Mouse (Mus musculus) neural tube, embryonic 13.5 days (tissue): ENCODE measurements at regions not wholly inside any gene's neighbourhood (a gene's known extent, or its start where the extent isn't known, plus 50 kb on each side); places are given as distances from the start of the nearest gene placed in this dataset.
"Not testable (repeated sequence)": the region's sequence is repeated elsewhere in the genome, so short reads cannot be mapped to it uniquely, and the experiment has no call there.

ENCODE experiments used
- ATAC-seq: fragments of 200-750 bp; cut with Nextera tagmentation; 2 replicates; pipeline ENCODE4 v1.8.0; 2017; ENCODE audit warnings: low read depth, mild to moderate bottlenecking, moderate TSS enrichment, moderate library complexity
- H3K27ac ChIP-seq: fragments of 300-500 bp; sonication (generic); replicated peaks from 2 replicates; pipeline ENCODE4 v1.5.1; 2015; ENCODE audit warnings: moderate library complexity, mild to moderate bottlenecking, inconsistent platforms
- H3K27me3 ChIP-seq: fragments of 300-500 bp; sonication (generic); 2 replicates; pipeline ENCODE4 v1.6.1; 2015; ENCODE audit warnings: mild to moderate bottlenecking, inconsistent platforms
- H3K36me3 ChIP-seq: fragments of 300-500 bp; sonication (generic); 2 replicates; pipeline ENCODE4 v1.6.1; 2015; ENCODE audit warnings: mild to moderate bottlenecking, inconsistent platforms
- H3K4me1 ChIP-seq: fragments of 300-500 bp; sonication (generic); replicated peaks from 2 replicates; pipeline ENCODE4 v1.6.1; 2015; ENCODE audit warnings: inconsistent platforms
- H3K4me2 ChIP-seq: fragments of 300-500 bp; sonication (generic); 2 replicates; pipeline ENCODE4 v1.6.1; 2015; ENCODE audit warnings: inconsistent platforms, mild to moderate bottlenecking, moderate library complexity
- H3K4me3 ChIP-seq: fragments of 300-500 bp; sonication (generic); 2 replicates; pipeline ENCODE4 v1.5.1; 2015; ENCODE audit warnings: mild to moderate bottlenecking, inconsistent platforms
- H3K9ac ChIP-seq: fragments of 300-500 bp; sonication (generic); 2 replicates; pipeline ENCODE4 v1.6.1; 2015; ENCODE audit warnings: moderate library complexity, mild to moderate bottlenecking, inconsistent platforms
- H3K9me3 ChIP-seq: fragments of 300-500 bp; sonication (generic); 2 replicates; pipeline ENCODE4 v1.6.1; 2016; ENCODE audit warnings: inconsistent platforms
- WGBS: fragments of 180-500 bp; shearing (Covaris S2); methylation state at CpG from one replicate; pipeline ENCODE4 v1.1.7; 2015; 5-methylcytosine and 5-hydroxymethylcytosine counted together

DNA sequence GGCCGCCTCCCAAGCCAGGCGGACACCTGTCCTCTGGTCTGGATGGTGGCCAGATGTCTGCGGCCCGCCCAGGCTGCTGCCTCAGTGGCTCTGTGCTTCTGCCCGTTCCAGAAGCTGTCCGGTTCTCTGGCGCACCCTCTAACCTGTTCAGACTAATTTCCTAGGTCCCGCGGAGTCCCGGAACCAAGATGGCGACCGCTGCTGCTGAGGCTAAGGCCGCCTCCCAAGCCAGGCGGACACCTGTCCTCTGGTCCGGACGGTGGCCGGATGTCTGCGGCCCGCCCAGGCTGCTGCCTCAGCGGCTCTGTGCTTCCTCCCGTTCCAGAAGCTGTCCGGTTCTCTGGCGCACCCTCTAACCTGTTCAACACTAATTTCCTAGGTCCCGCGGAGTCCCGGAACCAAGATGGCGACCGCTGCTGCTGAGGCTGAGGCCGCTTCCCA is 318.1 kb downstream of the Dad1 start:
- H3K9me3 ChIP-seq, H3K9ac ChIP-seq, H3K4me3 ChIP-seq, H3K4me1 ChIP-seq, H3K36me3 ChIP-seq, H3K27ac ChIP-seq, H3K4me2 ChIP-seq, ATAC-seq, H3K27me3 ChIP-seq: not testable (repeated sequence)
- 96% methylated on average over 29 of the region's 29 CpGs for WGBS

DNA sequence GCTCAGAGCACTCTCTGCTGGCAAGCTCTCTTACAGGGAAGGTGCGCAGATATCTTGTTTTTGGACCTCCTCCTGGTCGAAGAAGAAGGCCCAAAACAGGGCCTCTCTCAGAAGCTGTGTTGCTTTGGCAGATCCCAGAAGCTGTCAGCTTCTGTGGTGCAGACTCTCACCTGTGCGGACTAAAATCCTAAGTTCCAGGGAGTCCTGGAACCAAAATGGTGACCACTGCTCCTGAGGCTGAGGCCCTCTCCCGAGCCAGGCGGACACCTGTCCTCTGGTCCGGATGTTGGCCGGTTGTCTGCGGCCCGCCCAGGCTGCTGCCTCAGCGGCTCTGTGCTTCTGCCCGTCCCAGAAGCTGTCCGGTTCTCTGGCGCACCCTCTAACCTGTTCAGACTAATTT is 318.6 kb downstream of the Dad1 start:
- H3K4me3 ChIP-seq, H3K27me3 ChIP-seq, H3K4me2 ChIP-seq, H3K9me3 ChIP-seq, H3K36me3 ChIP-seq, H3K27ac ChIP-seq, H3K4me1 ChIP-seq, ATAC-seq, H3K9ac ChIP-seq: not testable (repeated sequence)
- 97% methylated on average over 9 of the region's 13 CpGs for WGBS

- Histone ChIP-seq H3K36me3 (no peaks in the 10 kb centered on the region), H3K9me3 (no peaks in the 10 kb centered on the region), H3K4me3 (no peak overlapping the region), H3K27ac (no peak overlapping the region), H3K4me1 (no peaks in the 10 kb centered on the region), H3K4me2 (no peak overlapping the region), H3K9ac (no peak overlapping the region), H3K27me3 (no peaks in the 10 kb centered on the region)
- no peak for ATAC-seq
- WGBS: 74% methylated on average over 1 of the region's 1 CpGs
Measured at GRCm38 (mm10) chr14:53910871-53911270, 343.0 kb downstream of the Dad1 start.

DNA sequence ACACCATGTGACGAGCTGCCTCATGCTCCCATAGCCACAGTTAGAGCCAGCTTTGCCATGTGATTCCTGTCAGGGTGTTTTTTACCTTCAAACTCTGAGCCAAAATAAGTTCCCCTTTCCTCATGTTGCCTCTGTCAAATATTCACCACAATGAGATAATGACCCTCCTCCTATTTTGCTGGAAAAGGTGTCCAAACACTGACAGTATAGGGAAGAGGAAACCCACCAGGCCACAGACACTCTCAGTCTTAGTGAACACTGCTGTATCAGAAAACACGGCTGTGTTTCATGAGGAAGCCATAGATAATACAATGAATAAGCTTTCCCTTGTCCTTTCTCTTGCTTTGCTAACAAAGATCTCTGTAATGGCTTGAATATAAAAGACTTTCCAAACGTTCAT is 349.3 kb downstream of the Dad1 start:
- ATAC-seq: no peak
- Histone ChIP-seq H3K27me3 (no peaks in the 10 kb centered on the region), H3K36me3 (no peaks in the 10 kb centered on the region), H3K4me1 (no peaks in the 10 kb centered on the region), H3K4me3 (no peak overlapping the region), H3K27ac (no peak overlapping the region), H3K9me3 (no peaks in the 10 kb centered on the region), H3K9ac (no peak overlapping the region), H3K4me2 (no peak overlapping the region)
- WGBS: 63% methylated on average over 3 of the region's 3 CpGs

DNA sequence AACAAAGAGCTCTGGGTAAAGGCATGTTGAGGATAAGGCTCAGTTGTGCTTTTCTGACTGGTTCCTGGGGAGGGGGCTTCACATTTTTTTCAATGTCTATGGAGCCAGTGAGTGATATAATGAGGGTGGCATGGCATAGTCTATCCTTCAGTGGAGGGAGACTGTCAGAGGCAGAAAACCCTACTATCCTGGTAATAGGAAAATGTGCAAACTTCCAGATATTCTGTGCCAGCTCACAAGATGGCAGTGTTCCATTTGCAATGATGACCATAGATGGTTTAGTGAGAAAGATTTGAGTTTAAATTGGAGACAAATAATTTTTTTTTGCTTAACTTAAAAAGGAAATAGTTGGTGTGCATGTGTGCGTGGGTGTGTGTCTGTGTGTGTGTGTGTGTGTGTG is 352.8 kb downstream of the Dad1 start:
- Histone ChIP-seq H3K27me3 (no peaks in the 10 kb centered on the region), H3K27ac (no peak overlapping the region), H3K4me2 (no peak overlapping the region), H3K36me3 (no peaks in the 10 kb centered on the region), H3K9me3 (no peaks in the 10 kb centered on the region), H3K4me1 (no peaks in the 10 kb centered on the region), H3K9ac (no peak overlapping the region), H3K4me3 (no peak overlapping the region)
- no peak for ATAC-seq
- WGBS: 89% methylated on average over 1 of the region's 1 CpGs

- no peaks in the 10 kb centered on the region for H3K4me1 ChIP-seq
- H3K9ac ChIP-seq: no peak overlapping the region
- 16% methylated on average over 3 of the region's 3 CpGs for WGBS
- no peak overlapping the region for H3K27ac ChIP-seq
- ATAC-seq: peak; percentile 59
- H3K4me3 ChIP-seq: no peak overlapping the region
- no peak overlapping the region for H3K4me2 ChIP-seq
- no peaks in the 10 kb centered on the region for H3K9me3 ChIP-seq
- H3K27me3 ChIP-seq: no peaks in the 10 kb centered on the region
- H3K36me3 ChIP-seq: no peaks in the 10 kb centered on the region
Measured at GRCm38 (mm10) chr14:53881304-53881703, 372.6 kb downstream of the Dad1 start.

- no peaks in the 10 kb centered on the region for H3K4me1 ChIP-seq
- no peaks in the 10 kb centered on the region for H3K9me3 ChIP-seq
- H3K9ac ChIP-seq: no peak overlapping the region
- no peak overlapping the region for H3K27ac ChIP-seq
- no peak overlapping the region for H3K4me3 ChIP-seq
- no peaks in the 10 kb centered on the region for H3K36me3 ChIP-seq
- ATAC-seq: no peak
- WGBS: 68% methylated on average over 7 of the region's 7 CpGs
- H3K4me2 ChIP-seq: no peak overlapping the region
- no peaks in the 10 kb centered on the region for H3K27me3 ChIP-seq
Measured at GRCm38 (mm10) chr14:53876581-53876980, 377.3 kb downstream of the Dad1 start.

DNA sequence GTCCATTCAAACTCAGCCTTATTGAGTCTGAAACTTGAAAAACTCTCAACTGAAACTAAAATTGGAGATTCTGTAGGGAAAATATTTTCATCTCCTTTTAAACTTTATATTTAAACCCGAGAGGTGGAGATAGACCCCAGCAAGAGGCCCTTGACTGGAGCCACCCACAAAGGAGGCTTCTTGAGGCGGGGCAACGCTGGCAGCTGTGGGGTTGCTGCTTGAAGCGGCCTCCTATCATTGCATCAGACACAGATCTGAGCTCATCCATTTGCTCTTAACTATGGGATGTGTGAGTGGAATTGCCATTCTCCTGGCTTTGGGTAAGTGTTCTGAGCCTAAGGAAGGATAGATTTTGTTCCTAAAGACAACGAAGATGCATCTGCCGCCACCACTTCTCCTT is 378.2 kb downstream of the Dad1 start:
- Histone ChIP-seq H3K36me3 (no peaks in the 10 kb centered on the region), H3K9me3 (no peaks in the 10 kb centered on the region), H3K27me3 (no peaks in the 10 kb centered on the region), H3K4me3 (no peak overlapping the region), H3K27ac (no peak overlapping the region), H3K4me2 (no peak overlapping the region), H3K4me1 (no peaks in the 10 kb centered on the region), H3K9ac (no peak overlapping the region)
- WGBS: 63% methylated on average over 6 of the region's 6 CpGs
- ATAC-seq: no peak

DNA sequence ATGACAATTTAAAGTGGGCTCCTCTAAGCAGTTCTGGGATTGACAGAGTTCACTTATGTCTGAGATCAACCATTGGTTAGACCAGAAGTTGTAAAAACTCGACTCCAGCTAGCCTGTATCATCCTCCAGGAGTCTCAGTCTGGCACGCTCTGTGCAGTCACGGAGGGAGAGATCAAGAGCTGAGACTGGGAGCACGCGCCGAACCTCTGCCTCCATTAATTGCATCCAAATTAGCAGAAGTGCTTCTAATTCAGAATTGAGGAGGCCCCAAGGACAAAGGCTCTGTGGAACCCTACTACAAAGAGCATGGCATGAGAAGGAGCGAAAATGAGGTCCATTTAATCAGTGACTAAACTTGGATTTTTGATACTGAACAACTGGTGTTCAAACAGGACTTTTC is 406.9 kb downstream of the Dad1 start:
- Histone ChIP-seq H3K9ac (no peak overlapping the region), H3K4me1 (no peaks in the 10 kb centered on the region), H3K27me3 (no peaks in the 10 kb centered on the region), H3K27ac (no peak overlapping the region), H3K36me3 (no peaks in the 10 kb centered on the region), H3K4me2 (no peak overlapping the region), H3K9me3 (no peaks in the 10 kb centered on the region), H3K4me3 (no peak overlapping the region)
- 0 out of 2 replicates have a peak, but pooled peaks have one; percentile 23 for ATAC-seq
- WGBS: 68% methylated on average over 7 of the region's 7 CpGs

DNA sequence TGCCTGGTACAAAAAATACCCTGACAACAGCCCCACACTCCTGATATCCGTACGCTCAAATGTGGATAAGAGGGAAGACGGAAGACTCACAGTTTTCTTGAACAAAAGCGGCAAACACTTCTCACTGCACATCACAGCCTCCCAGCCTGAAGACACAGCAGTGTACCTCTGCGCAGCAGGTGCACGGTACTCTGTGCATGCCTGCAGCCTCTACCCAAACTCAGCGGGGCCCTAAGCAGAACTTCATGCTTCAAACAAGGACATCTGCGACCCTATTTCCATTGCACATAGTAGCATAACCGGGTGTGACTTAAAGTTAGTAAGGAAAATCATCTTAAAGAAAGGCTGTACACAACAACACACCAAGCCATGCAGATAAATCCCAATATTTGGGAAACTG is 408.3 kb downstream of the Dad1 start:
- H3K36me3 ChIP-seq: no peaks in the 10 kb centered on the region
- ATAC-seq: no peak
- H3K4me3 ChIP-seq: no peak overlapping the region
- H3K4me2 ChIP-seq: no peak overlapping the region
- H3K4me1 ChIP-seq: no peaks in the 10 kb centered on the region
- no peaks in the 10 kb centered on the region for H3K27me3 ChIP-seq
- no peak overlapping the region for H3K9ac ChIP-seq
- H3K9me3 ChIP-seq: no peaks in the 10 kb centered on the region
- WGBS: 93% methylated on average over 9 of the region's 9 CpGs
- H3K27ac ChIP-seq: no peak overlapping the region

GRCm38 (mm10) chr14:53832553-53832952 is 421.4 kb downstream of the Dad1 start:
- no peak for ATAC-seq
- H3K27me3 ChIP-seq: no peaks in the 10 kb centered on the region

DNA sequence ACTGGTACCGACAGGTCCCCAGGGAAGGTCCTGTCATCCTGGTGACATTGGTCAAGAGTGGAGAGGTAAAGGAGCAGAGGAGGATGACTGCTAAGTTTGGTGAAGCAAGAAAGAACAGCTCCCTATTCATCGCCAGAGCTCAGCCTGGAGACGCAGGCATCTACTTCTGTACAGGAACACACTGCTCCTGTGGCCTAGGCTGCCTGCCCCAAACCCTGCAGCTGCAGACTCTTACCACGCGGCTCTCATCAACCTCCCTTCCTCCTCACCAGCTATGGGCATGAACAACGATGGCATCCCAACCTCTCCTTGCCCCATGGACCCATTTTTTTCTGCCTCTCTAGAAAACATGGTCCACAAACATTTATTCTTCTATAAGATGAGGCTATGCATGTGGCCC is 422.3 kb downstream of the Dad1 start:
- Histone ChIP-seq H3K36me3 (no peaks in the 10 kb centered on the region), H3K9me3 (no peaks in the 10 kb centered on the region), H3K27ac (no peak overlapping the region), H3K4me1 (no peaks in the 10 kb centered on the region), H3K4me3 (no peak overlapping the region), H3K27me3 (no peaks in the 10 kb centered on the region), H3K9ac (no peak overlapping the region), H3K4me2 (no peak overlapping the region)
- 90% methylated on average over 6 of the region's 6 CpGs for WGBS
- no peak for ATAC-seq

More at GRCm38 (mm10) chr14:53832553-53832952, 421.4 kb downstream of the Dad1 start:
- Histone ChIP-seq H3K4me1 (no peaks in the 10 kb centered on the region), H3K4me2 (no peak overlapping the region), H3K9me3 (no peaks in the 10 kb centered on the region), H3K36me3 (no peaks in the 10 kb centered on the region), H3K4me3 (no peak overlapping the region), H3K27ac (no peak overlapping the region), H3K9ac (no peak overlapping the region)
- 78% methylated on average over 3 of the region's 3 CpGs for WGBS

GRCm38 (mm10) chr14:53830717-53831116 is 423.2 kb downstream of the Dad1 start:
- Histone ChIP-seq H3K9ac (no peak overlapping the region), H3K4me1 (no peaks in the 10 kb centered on the region), H3K9me3 (no peaks in the 10 kb centered on the region), H3K27me3 (no peaks in the 10 kb centered on the region), H3K36me3 (no peaks in the 10 kb centered on the region), H3K4me3 (no peak overlapping the region), H3K27ac (no peak overlapping the region), H3K4me2 (no peak overlapping the region)
- WGBS: 45% methylated on average over 1 of the region's 1 CpGs
- ATAC-seq: no peak
